Mouse (Mus musculus) liver, embryonic 13.5 days (tissue): Measurements from ENCODE around the gene Lmnb2. TPM values are rescaled to one million over a fixed set of nuclear protein-coding genes. Genes with fewer than 3 reads are reported as not detected.

Experiments
- ATAC-seq: fragments of 200-750 bp; cut with Nextera tagmentation; 2 replicates; pipeline ENCODE4 v1.8.0; 2017; ENCODE audit warnings: low read depth, mild to moderate bottlenecking, moderate number of reproducible peaks, moderate library complexity
- DNase-seq: peaks from one replicate; pipeline ENCODE4 v3.0.0; 2022
- H3K27ac ChIP-seq: fragments of 300-500 bp; sonication (generic); 2 replicates; pipeline ENCODE4 v1.5.1; 2015; ENCODE audit warnings: moderate library complexity, mild to moderate bottlenecking, inconsistent platforms
- H3K27me3 ChIP-seq: fragments of 300-500 bp; sonication (generic); 2 replicates; pipeline ENCODE4 v1.6.1; 2015; ENCODE audit warnings: mild to moderate bottlenecking, inconsistent platforms
- H3K36me3 ChIP-seq: fragments of 300-500 bp; sonication (generic); 2 replicates; pipeline ENCODE4 v1.6.1; 2015; ENCODE audit warnings: mild to moderate bottlenecking, inconsistent platforms
- H3K4me1 ChIP-seq: fragments of 300-500 bp; sonication (generic); replicated peaks from 2 replicates; pipeline ENCODE4 v1.6.1; 2015; ENCODE audit warnings: inconsistent platforms
- H3K4me2 ChIP-seq: fragments of 300-500 bp; sonication (generic); 2 replicates; pipeline ENCODE4 v1.6.1; 2015; ENCODE audit warnings: inconsistent platforms, mild to moderate bottlenecking, moderate library complexity
- H3K4me3 ChIP-seq: fragments of 300-500 bp; sonication (generic); replicated peaks from 2 replicates; pipeline ENCODE4 v1.5.1; 2015; ENCODE audit warnings: mild to moderate bottlenecking, inconsistent platforms
- H3K9ac ChIP-seq: fragments of 300-500 bp; sonication (generic); 2 replicates; pipeline ENCODE4 v1.6.1; 2015; ENCODE audit warnings: mild to moderate bottlenecking, inconsistent platforms
- H3K9me3 ChIP-seq: fragments of 300-500 bp; sonication (generic); replicated peaks from 2 replicates; pipeline ENCODE4 v1.6.1; 2016; ENCODE audit warnings: inconsistent platforms
- WGBS: fragments of 180-500 bp; shearing (Covaris S2); methylation state at CpG from one replicate; pipeline ENCODE4 v1.1.7; 2015; ENCODE audit not compliant: insufficient replicate concordance; 5-methylcytosine and 5-hydroxymethylcytosine counted together
- polyA plus RNA-seq: library from polyadenylated mRNA; unstranded; fragments of >200 nt; fragmentation: Nextera tagmentation; extraction: Ambion mirVana; gene quantifications from 2 replicates; pipeline ENCODE4 v1.2.1, GENCODE M21; 2015

The Lmnb2 gene
- polyA plus RNA-seq, 1 experiment from 2014 or later, result 14.0 TPM

DNA sequence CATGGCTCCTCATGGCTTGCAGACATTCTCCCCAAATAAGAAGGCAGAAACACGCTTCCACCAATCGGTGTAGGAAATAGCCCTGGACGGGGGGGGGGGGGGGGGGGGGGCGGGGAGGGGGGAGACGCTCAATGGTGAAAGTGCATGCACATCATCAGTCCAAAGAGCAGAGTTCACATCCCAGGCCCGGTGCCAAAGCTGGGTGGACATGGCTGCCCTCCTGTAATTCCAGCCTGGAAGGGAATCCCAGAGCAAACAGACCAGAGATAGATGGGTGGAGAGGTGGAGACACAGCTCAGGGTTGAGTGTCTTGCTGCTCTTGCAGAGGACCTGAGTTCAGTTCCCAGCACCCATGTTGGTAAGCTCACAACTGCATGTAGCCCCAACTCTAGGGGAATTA is 47.1 kb downstream of the Lmnb2 start:
- Histone ChIP-seq H3K4me3 (no peak overlapping the region), H3K4me1 (0 out of 2 replicates have a peak, but pooled peaks cover 4% of the 10 kb centered on the region)

DNA sequence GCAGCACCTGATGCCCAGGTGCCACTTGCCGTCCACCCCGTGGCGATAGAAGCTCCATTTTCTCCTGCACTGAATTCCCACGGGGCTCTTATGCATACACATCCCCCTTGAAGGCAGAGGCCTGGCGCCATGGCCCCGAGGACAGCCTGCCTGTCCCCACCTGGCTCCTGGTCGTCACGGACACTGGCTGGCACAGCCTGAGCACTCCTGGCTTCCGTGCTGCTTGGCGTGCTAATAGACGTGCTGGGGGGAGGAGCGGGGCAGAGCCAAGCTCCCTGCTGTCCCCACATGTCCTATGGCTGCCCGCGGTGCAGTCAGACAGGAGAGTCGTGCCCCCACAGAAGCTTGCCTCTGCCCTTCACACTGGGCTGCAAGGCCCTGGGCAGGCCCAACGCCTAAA is 53.6 kb downstream of the Lmnb2 start:
- DNase-seq, result no peak
- 92% methylated on average over 16 of the region's 16 CpGs for WGBS
- no peaks in the 10 kb centered on the region for H3K9me3 ChIP-seq
- no peak for ATAC-seq
- no peaks in the 10 kb centered on the region for H3K27me3 ChIP-seq
- H3K27ac ChIP-seq, result peak overlapping the region; percentile 100
- peaks cover 46% of the 10 kb centered on the region for H3K4me1 ChIP-seq
- no peak overlapping the region for H3K9ac ChIP-seq
- H3K4me2 ChIP-seq, result no peak overlapping the region
- peaks cover 90% of the 10 kb centered on the region for H3K36me3 ChIP-seq
- H3K4me3 ChIP-seq, result no peak overlapping the region

More for the DNA sequence above, 47.1 kb downstream of the Lmnb2 start:
- Histone ChIP-seq H3K9ac (no peak overlapping the region), H3K36me3 (peaks cover 29% of the 10 kb centered on the region), H3K27ac (no peak overlapping the region), H3K9me3 (no peaks in the 10 kb centered on the region), H3K27me3 (peaks cover 14% of the 10 kb centered on the region), H3K4me2 (no peak overlapping the region)
- DNase-seq (no peak), ATAC-seq (no peak)
- 59% methylated on average over 4 of the region's 6 CpGs for WGBS

DNA sequence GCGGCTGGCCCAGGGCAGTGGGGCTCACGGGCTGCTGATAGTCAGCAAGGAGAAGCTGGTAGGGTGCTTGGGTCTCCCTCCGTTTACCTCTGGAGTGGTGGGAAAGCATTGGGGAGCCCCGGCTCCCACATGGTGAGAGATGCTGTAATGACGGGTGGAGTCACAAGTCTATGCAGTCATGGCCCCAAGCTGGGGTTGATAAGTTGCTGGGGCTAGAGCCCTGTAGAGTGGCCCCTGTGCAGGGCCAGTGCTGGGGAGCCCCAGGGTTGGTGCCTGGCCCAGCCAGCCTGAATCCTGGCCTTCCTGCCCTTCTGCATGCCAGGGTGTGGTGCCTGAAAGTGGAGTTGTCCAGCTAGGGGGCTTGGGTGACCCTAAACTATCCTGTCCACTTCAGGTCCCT is 55.7 kb downstream of the Lmnb2 start:
- peak; percentile 56 for ATAC-seq
- WGBS, result 56% methylated on average over 5 of the region's 5 CpGs
- Histone ChIP-seq H3K27ac (peak overlapping the region; percentile 100), H3K4me3 (peak overlapping the region; percentile 34), H3K9ac (peak overlapping the region; percentile 71), H3K4me2 (peak overlapping the region; percentile 60), H3K27me3 (no peaks in the 10 kb centered on the region), H3K4me1 (peaks cover 67% of the 10 kb centered on the region), H3K36me3 (peaks cover 78% of the 10 kb centered on the region), H3K9me3 (no peaks in the 10 kb centered on the region)
- DNase-seq, result peak; percentile 51

DNA sequence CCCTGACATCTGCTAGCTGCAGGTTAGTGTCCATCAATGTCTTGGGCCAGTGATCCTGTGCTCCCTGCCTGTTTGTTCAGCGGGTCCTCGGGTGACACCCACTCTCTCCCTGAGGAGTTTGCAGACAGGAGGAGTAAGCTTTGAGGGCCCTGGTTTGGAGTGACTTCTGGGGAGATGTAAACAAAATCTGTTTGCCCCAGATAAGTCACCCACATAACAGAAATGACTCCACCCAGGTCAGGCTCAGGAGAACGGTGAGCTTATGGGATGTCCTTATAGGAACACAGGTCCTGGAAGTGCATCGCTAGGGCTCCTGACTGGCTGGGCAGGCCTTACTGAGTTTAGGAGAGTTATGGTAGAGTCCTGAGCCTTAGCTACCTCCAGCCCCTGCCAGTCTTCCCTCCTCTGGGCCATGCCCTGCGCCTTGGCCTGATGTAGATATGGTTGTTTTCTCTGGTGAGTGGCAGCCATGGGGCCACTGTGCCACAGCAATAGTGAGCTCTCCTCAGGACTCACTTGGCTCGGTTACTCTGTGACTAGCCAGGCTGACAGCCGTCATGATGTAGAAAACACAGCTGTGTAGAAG is 59.6 kb downstream of the Lmnb2 start:
- Histone ChIP-seq H3K4me2 (peak overlapping the region; percentile 96), H3K9ac (peak overlapping the region; percentile 100), H3K9me3 (no peaks in the 10 kb centered on the region), H3K4me1 (peaks cover 94% of the 10 kb centered on the region), H3K27ac (peak overlapping the region; percentile 100), H3K27me3 (no peaks in the 10 kb centered on the region), H3K4me3 (peak overlapping the region; percentile 99), H3K36me3 (peaks cover 42% of the 10 kb centered on the region)
- ATAC-seq (peak; percentile 83), DNase-seq (peak; percentile 85)
- 17% methylated on average over 7 of the region's 7 CpGs for WGBS

DNA sequence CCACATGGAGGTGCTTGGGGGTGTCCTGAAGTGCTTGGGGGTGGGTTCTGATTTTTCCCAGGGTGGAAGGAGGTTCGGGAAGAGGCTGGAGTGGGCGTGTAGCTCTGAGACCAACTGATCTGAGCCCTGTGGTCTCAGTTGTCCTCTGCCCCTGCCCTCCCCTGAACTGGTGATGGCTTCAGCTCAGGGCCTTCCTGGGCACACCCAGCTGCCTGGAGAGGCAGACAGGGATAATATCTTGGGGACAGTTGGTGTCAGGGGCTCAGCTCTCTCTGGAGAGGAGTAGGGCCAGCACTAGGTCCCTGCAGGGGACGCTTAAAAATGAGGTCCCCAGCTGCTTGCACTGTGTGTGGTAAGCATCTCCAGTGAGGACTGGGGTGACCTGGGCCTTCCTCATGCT is 60.2 kb downstream of the Lmnb2 start:
- H3K27ac ChIP-seq, result peak overlapping the region; percentile 100
- peak; percentile 77 for ATAC-seq
- peak overlapping the region; percentile 99 for H3K4me3 ChIP-seq
- no peaks in the 10 kb centered on the region for H3K27me3 ChIP-seq
- H3K36me3 ChIP-seq, result peaks cover 42% of the 10 kb centered on the region
- H3K4me1 ChIP-seq, result peaks cover 93% of the 10 kb centered on the region
- H3K4me2 ChIP-seq, result peak overlapping the region; percentile 96
- no peaks in the 10 kb centered on the region for H3K9me3 ChIP-seq
- 21% methylated on average over 3 of the region's 3 CpGs for WGBS
- H3K9ac ChIP-seq, result peak overlapping the region; percentile 100
- peak; percentile 64 for DNase-seq

DNA sequence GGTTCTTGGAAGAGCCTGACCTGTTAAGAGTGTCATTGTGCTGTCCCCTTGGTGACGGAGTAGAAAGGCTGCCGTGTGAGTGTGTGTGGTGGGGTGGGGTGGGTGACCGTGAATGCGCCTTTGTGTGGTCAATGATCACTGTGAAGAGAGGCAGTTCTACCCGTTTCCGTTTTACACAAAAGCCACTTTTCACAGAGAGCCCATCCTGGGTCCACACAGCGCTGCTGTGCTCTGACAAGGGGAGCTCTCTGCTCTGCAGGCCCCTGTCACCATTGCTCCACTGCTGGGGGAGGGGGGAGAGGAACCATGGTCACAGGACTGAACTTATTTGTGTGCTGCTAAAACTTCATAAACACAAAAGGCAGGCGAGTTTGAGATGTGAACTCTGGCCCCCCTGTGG is 60.7 kb downstream of the Lmnb2 start:
- Histone ChIP-seq H3K9ac (peak overlapping the region; percentile 100), H3K9me3 (no peaks in the 10 kb centered on the region), H3K27me3 (no peaks in the 10 kb centered on the region), H3K4me3 (peak overlapping the region; percentile 99), H3K36me3 (peaks cover 40% of the 10 kb centered on the region), H3K27ac (peak overlapping the region; percentile 100), H3K4me1 (peaks cover 90% of the 10 kb centered on the region), H3K4me2 (peak overlapping the region; percentile 96)
- DNase-seq, result no peak
- ATAC-seq, result no peak
- 38% methylated on average over 8 of the region's 8 CpGs for WGBS

DNA sequence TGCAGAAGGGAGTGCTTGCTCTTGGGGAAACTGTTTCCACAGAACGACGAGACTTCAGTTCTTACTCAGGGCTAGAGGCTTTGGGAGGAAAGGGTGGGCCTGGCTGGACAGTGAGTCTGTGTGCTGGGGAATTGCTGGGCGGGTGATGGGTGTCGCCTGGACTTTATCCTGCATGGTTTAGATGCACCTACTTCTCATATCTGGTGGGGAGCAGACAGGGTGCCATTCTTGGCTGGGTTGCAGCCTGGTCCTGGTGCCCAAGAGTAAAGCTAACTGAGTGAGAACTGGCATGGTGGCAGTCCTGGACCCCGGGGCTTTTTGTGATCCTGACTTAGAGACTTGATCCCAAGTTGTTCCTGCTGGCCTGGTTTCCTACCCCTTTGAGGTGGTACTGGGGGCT is 61.1 kb downstream of the Lmnb2 start:
- 38% methylated on average over 5 of the region's 5 CpGs for WGBS
- H3K36me3 ChIP-seq, result peaks cover 40% of the 10 kb centered on the region
- H3K9ac ChIP-seq, result peak overlapping the region; percentile 100
- no peaks in the 10 kb centered on the region for H3K27me3 ChIP-seq
- H3K4me2 ChIP-seq, result peak overlapping the region; percentile 96
- peaks cover 89% of the 10 kb centered on the region for H3K4me1 ChIP-seq
- ATAC-seq, result peak; percentile 53
- H3K9me3 ChIP-seq, result no peaks in the 10 kb centered on the region
- peak overlapping the region; percentile 99 for H3K4me3 ChIP-seq
- peak overlapping the region; percentile 100 for H3K27ac ChIP-seq
- peak; percentile 66 for DNase-seq

DNA sequence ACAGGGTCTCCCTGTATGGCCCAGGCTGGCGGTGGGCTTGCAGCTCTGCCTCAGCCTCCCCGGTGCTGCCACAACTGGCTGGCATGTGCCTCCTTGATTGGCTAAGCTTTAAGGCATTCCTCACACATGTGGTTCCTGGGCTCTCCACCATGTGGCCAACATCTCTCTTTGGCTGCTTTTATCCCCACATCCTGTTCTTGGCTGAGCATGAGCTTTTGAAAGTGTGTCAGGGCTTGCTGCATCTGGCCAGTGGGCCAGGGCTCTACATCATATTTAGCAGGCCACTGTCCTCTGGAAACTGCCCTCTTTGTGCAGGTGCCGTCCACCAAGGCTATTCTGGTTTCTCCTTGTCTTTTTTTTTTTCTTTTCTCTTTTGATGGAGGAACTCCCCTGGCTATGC is 61.8 kb downstream of the Lmnb2 start:
- Histone ChIP-seq H3K9me3 (no peaks in the 10 kb centered on the region), H3K36me3 (peaks cover 40% of the 10 kb centered on the region), H3K27me3 (no peaks in the 10 kb centered on the region), H3K27ac (peak overlapping the region; percentile 100), H3K9ac (peak overlapping the region; percentile 100), H3K4me1 (peaks cover 88% of the 10 kb centered on the region), H3K4me2 (peak overlapping the region; percentile 96), H3K4me3 (peak overlapping the region; percentile 99)
- WGBS, result 46% methylated on average over 3 of the region's 3 CpGs
- DNase-seq (no peak), ATAC-seq (no peak)

DNA sequence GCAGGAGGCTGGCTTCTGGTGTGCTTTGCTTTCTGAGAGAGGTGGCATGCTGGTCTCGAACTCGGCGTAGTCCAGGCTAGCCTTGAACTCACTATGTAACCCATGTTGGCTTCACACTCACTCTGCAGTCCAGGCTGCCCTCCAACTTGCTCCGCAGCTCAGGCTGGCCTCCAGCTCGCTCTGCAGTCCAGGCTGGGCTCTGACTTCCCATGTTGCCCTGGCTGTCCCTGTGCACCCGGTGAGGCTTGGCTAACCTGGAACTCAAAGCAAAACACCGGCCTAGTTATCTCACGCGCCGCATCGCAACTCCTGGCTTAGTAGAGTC is 62.3 kb downstream of the Lmnb2 start:
- H3K4me1 ChIP-seq, result peaks cover 82% of the 10 kb centered on the region
- peaks cover 39% of the 10 kb centered on the region for H3K36me3 ChIP-seq
- 9% methylated on average over 11 of the region's 11 CpGs for WGBS
- H3K4me2 ChIP-seq, result peak overlapping the region; percentile 96
- H3K27me3 ChIP-seq, result no peaks in the 10 kb centered on the region
- peak overlapping the region; percentile 99 for H3K4me3 ChIP-seq
- no peaks in the 10 kb centered on the region for H3K9me3 ChIP-seq
- peak overlapping the region; percentile 100 for H3K27ac ChIP-seq
- H3K9ac ChIP-seq, result peak overlapping the region; percentile 100
- DNase-seq, result peak; percentile 45
- ATAC-seq, result no peak

DNA sequence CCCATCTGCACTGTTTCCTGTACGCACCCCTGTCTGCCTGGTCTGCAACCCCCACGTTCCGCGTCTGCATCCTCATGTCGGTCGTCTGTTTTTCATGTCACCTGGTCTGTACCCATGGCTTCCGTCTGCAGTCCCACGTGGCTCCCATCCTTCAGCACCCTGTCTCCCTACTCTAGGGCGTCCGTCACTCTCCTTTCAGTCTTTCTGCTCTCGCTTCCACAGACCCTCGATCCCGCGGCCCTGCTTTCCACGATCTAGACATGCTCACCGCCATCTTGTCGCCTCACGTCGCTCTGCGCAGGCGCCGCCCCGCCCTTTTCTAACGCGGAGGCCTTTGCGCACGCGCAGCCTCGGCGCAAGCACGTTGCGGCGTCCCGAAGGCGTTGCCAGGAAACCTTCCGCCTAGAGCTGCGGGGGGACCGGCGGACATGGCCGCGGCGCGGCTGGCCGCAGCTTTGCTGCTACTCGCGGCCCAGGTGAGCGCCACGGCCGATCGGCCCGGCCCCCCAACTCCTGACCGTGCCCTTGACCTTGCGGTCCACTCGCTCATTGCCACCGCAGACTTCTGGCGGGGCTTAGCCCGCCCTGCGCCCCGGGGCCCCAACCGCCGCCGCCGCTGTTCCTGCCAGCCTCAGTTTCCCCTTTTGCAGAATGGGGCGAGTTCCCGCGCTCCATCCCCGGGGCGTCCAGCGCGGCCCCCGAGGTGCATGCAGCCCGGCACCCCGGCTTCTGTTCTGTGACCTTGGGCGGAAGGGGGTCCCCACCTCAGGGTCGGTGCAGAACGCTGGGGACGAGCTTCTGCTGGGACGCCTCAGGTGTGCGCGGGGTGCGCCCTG is 62.9 kb downstream of the Lmnb2 start, which contains the start of the genes Lsm7 and Sppl2b:
Gene Lsm7, minus strand, starts transcription at position 297 of the 836 bp plus-strand sequence.
Gene Sppl2b, plus strand, starts transcription at position 363 of the 836 bp plus-strand sequence.
- H3K4me3 ChIP-seq, result peak within 1 kb of the TSS; percentile 99
- peak within 1 kb of the TSS; percentile 100 for H3K27ac ChIP-seq
- WGBS, result under 1% methylated on average over 81 of the region's 81 CpGs
- H3K4me2 ChIP-seq, result peak within 1 kb of the TSS; percentile 96
- DNase-seq, result peak; percentile 97
- peak within 1 kb of the TSS; percentile 100 for H3K9ac ChIP-seq
- H3K9me3 ChIP-seq, result no peaks in the 10 kb centered on the region
- peak; percentile 15 for ATAC-seq
- H3K27me3 ChIP-seq, result no peaks in the 10 kb centered on the region
- H3K4me1 ChIP-seq, result peaks cover 82% of the 10 kb centered on the region
- H3K36me3 ChIP-seq, result peaks cover 41% of the 10 kb centered on the region
